Mouse (Mus musculus) E14TG2a.4 (cell line): ENCODE measurements around the gene Letmd1.

Source experiments
- H3K27me3 ChIP-seq: 2 replicates; pipeline ENCODE4 v1.6.1; 2014; ENCODE audit warnings: low read length, control low read depth; ENCODE audit not compliant: insufficient read depth
- H3K36me3 ChIP-seq: 2 replicates; pipeline ENCODE4 v1.6.1; 2014; ENCODE audit warnings: low read length, control low read depth; ENCODE audit not compliant: insufficient read depth
- H3K4me1 ChIP-seq: replicated peaks from 2 replicates; pipeline ENCODE4 v1.6.1; 2014; ENCODE audit warnings: low read depth, low read length, control low read depth
- H3K4me3 ChIP-seq: replicated peaks from 2 replicates; pipeline ENCODE4 v1.5.1; 2014; ENCODE audit warnings: mild to moderate bottlenecking, low read length
- H3K9me3 ChIP-seq: 2 replicates; pipeline ENCODE4 v1.6.1; 2014; ENCODE audit warnings: low read length, control low read depth
- CTCF ChIP-seq: conservative IDR thresholded peaks from 2 replicates; pipeline ENCODE4 v1.5.1; 2014; ENCODE audit warnings: low read length
- NANOG ChIP-seq: IDR thresholded peaks from 2 replicates; pipeline ENCODE4 v1.6.1; 2014; ENCODE audit warnings: borderline replicate concordance, low read length, mixed read lengths
- POU5F1 ChIP-seq: IDR thresholded peaks from 2 replicates; pipeline ENCODE4 v1.6.1; 2014; ENCODE audit warnings: low read length, borderline replicate concordance

The Letmd1 gene

GRCm38 (mm10) chr15:100461646-100462045, 7.2 kb upstream of the Letmd1 start:
- TF ChIP-seq NANOG (no peak), CTCF (no peak), POU5F1 (no peak)
- no peaks in the 10 kb centered on the region for H3K36me3 ChIP-seq
- peaks cover 13% of the 10 kb centered on the region for H3K27me3 ChIP-seq
- H3K4me1 ChIP-seq, result peaks cover 27% of the 10 kb centered on the region
- H3K9me3 ChIP-seq, result no peaks in the 10 kb centered on the region
- no peak overlapping the region for H3K4me3 ChIP-seq

GRCm38 (mm10) chr15:100462086-100462485, 6.7 kb upstream of the Letmd1 start:
- Histone ChIP-seq H3K36me3 (no peaks in the 10 kb centered on the region), H3K9me3 (no peaks in the 10 kb centered on the region), H3K27me3 (peaks cover 13% of the 10 kb centered on the region), H3K4me3 (no peak overlapping the region), H3K4me1 (peaks cover 26% of the 10 kb centered on the region)
- no peak for TF ChIP-seq POU5F1
- no peak for TF ChIP-seq CTCF
- no peak for TF ChIP-seq NANOG

GRCm38 (mm10) chr15:100463712-100464111, 5.1 kb upstream of the Letmd1 start:
- H3K27me3 ChIP-seq, result peaks cover 10% of the 10 kb centered on the region
- peaks cover 33% of the 10 kb centered on the region for H3K4me1 ChIP-seq

GRCm38 (mm10) chr15:100465432-100465831, 3.4 kb upstream of the Letmd1 start:
- no peaks in the 10 kb centered on the region for H3K9me3 ChIP-seq
- peaks cover 15% of the 10 kb centered on the region for H3K27me3 ChIP-seq
- TF ChIP-seq CTCF (no peak), POU5F1 (no peak)
- H3K4me3 ChIP-seq, result no peak overlapping the region
- no peaks in the 10 kb centered on the region for H3K36me3 ChIP-seq
- H3K4me1 ChIP-seq, result peaks cover 42% of the 10 kb centered on the region

More at GRCm38 (mm10) chr15:100463712-100464111, 5.1 kb upstream of the Letmd1 start:
- H3K4me3 ChIP-seq, result no peak overlapping the region
- no peaks in the 10 kb centered on the region for H3K36me3 ChIP-seq
- TF ChIP-seq CTCF, result peak; percentile 76
- no peak for TF ChIP-seq POU5F1
- H3K9me3 ChIP-seq, result no peaks in the 10 kb centered on the region

- Histone ChIP-seq H3K9me3 (no peaks in the 10 kb centered on the region), H3K4me3 (peak overlapping the region; percentile 85; the same call in 1 of the 2 replicates), H3K27me3 (peaks cover 20% of the 10 kb centered on the region), H3K4me1 (peaks cover 47% of the 10 kb centered on the region), H3K36me3 (no peaks in the 10 kb centered on the region)
- TF ChIP-seq CTCF, result no peak
These were observed 1.1 kb upstream of the Letmd1 start for GRCm38 (mm10) chr15:100467738-100468137.

GRCm38 (mm10) chr15:100469189-100469545, 344 bp downstream of the Letmd1 start:
- Histone ChIP-seq H3K4me1 (peaks cover 56% of the 10 kb centered on the region), H3K9me3 (no peaks in the 10 kb centered on the region), H3K36me3 (no peaks in the 10 kb centered on the region), H3K27me3 (peaks cover 20% of the 10 kb centered on the region), H3K4me3 (peak overlapping the region; percentile 85)
- TF ChIP-seq POU5F1 (no peak), CTCF (no peak), NANOG (no peak)

- peaks cover 63% of the 10 kb centered on the region for H3K4me1 ChIP-seq
- no peaks in the 10 kb centered on the region for H3K36me3 ChIP-seq
- peaks cover 20% of the 10 kb centered on the region for H3K27me3 ChIP-seq
- no peak for TF ChIP-seq POU5F1
- TF ChIP-seq CTCF, result no peak
- no peak for TF ChIP-seq NANOG
- peak overlapping the region; percentile 85; the same call in 1 of the 2 replicates for H3K4me3 ChIP-seq
- H3K9me3 ChIP-seq, result no peaks in the 10 kb centered on the region
These were observed 1.2 kb downstream of the Letmd1 start for GRCm38 (mm10) chr15:100470037-100470436.

- Histone ChIP-seq H3K27me3 (peaks cover 39% of the 10 kb centered on the region), H3K4me1 (peaks cover 88% of the 10 kb centered on the region), H3K9me3 (no peaks in the 10 kb centered on the region), H3K36me3 (peaks cover 3% of the 10 kb centered on the region; the same call in 1 of the 2 replicates), H3K4me3 (no peak overlapping the region)
- no peak for TF ChIP-seq CTCF
- TF ChIP-seq NANOG, result peak; percentile 92
- TF ChIP-seq POU5F1, result no peak
These were observed 5.2 kb downstream of the Letmd1 start for GRCm38 (mm10) chr15:100473926-100474503.

- Histone ChIP-seq H3K27me3 (peaks cover 24% of the 10 kb centered on the region), H3K9me3 (no peaks in the 10 kb centered on the region), H3K4me1 (peaks cover 81% of the 10 kb centered on the region), H3K36me3 (peaks cover 41% of the 10 kb centered on the region), H3K4me3 (peak overlapping the region; percentile 23)
- TF ChIP-seq NANOG (no peak), CTCF (no peak), POU5F1 (no peak)
These were observed 9.5 kb downstream of the Letmd1 start for GRCm38 (mm10) chr15:100478351-100478750.
